Mouse (Mus musculus): ENCODE data around the gene Gm5426. TPM values are rescaled to one million over a fixed set of nuclear protein-coding genes. Genes with fewer than 3 reads are reported as not detected.
"Not testable (repeated sequence)": the region's sequence is repeated elsewhere in the genome, so short reads cannot be mapped to it uniquely, and the experiment has no call there.

Gene Gm5426
- total and polyA plus RNA-seq, 3 experiments, result not detected

DNA sequence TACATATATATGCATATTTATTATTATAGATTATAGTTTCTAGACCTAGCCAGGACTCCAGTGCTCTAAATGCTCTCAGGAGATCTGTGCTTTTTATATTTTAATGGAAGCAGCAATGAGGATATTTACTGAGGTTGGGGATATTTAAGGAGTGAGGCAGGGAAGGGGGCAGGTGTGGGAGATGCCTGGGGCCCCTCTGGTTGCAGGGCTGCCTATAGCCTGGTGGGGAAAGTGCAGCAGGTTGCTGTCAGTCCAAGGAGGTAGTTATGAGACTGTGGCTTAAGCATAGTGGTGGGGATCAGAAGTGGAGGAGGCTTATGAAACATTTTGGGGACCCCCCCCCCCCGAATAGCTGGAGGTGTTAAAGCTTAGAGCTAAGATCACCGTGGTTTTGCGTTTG, 6.0 kb upstream of the Gm5426 start:
- Histone ChIP-seq H3K9me3 (replicated peaks) (peaks cover 5% of the 10 kb centered on the region; the same call in 1 of the 2 replicates), H3K4me3 (ENCODE audit: low read depth, low read length) (no peak overlapping the region), H3K36me3 (replicated peaks) (no peaks in the 10 kb centered on the region), H3K27me3 (ENCODE audit: insufficient read depth, low read length) (no peaks in the 10 kb centered on the region), H3K4me1 (ENCODE audit: insufficient read depth, low read depth, low read length) (no peaks in the 10 kb centered on the region)
- no peak for TF ChIP-seq CTCF (IDR thresholded peaks at IDR 0.05; ENCODE audit: low read depth, low read length)
- no peak for TF ChIP-seq GATA2 (IDR thresholded peaks at IDR 0.05; ENCODE audit: borderline replicate concordance, low read depth, low read length)
- TF ChIP-seq TAL1 (conservative IDR thresholded peaks at IDR 0.05; ENCODE audit: low read depth, low read length), result no peak
- TF ChIP-seq GATA1 (IDR thresholded peaks at IDR 0.05; ENCODE audit: borderline replicate concordance, low read length), result no peak
- no peak for TF ChIP-seq POLR2AphosphoS5 (IDR thresholded peaks at IDR 0.05; ENCODE audit: insufficient replicate concordance, low read depth, low read length)
- no peak for DNase-seq (ENCODE audit: low spot score)
- no peak for ATAC-seq (ENCODE audit: extremely low read depth, insufficient number of reproducible peaks, low FRiP score, poor library complexity, severe bottlenecking)

DNA sequence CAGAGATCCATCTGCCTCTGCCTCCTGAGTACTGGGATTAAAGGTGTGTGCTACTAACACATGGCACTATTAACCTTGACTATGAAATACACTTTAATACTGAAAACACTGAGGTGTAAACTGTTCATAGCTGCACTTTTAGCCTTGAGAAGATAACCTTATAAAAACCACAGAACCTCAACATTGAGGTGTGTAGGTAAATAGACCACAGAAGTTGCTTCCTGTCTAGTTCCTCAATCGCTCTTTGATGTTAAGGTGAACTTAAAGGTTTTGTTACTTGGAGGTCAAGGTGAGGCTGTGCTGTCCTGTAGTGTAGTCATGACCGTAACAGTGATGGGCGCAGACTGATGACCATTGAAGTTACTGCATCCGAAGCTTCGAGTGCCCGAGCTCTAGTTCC, 5.3 kb upstream of the Gm5426 start:
- DNase-seq (ENCODE audit: low spot score) (no peak), ATAC-seq (ENCODE audit: extremely low read depth, insufficient number of reproducible peaks, low FRiP score, poor library complexity, severe bottlenecking) (no peak)
- no peak for TF ChIP-seq GATA2 (IDR thresholded peaks at IDR 0.05; ENCODE audit: borderline replicate concordance, low read depth, low read length)
- TF ChIP-seq TAL1 (conservative IDR thresholded peaks at IDR 0.05; ENCODE audit: low read depth, low read length), result no peak
- TF ChIP-seq GATA1 (IDR thresholded peaks at IDR 0.05; ENCODE audit: borderline replicate concordance, low read length), result no peak
- no peak for TF ChIP-seq CTCF (IDR thresholded peaks at IDR 0.05; ENCODE audit: low read depth, low read length)
- no peak for TF ChIP-seq POLR2AphosphoS5 (IDR thresholded peaks at IDR 0.05; ENCODE audit: insufficient replicate concordance, low read depth, low read length)
- H3K9me3 ChIP-seq (replicated peaks), result peaks cover 5% of the 10 kb centered on the region; the same call in 1 of the 2 replicates
- no peaks in the 10 kb centered on the region for H3K4me1 ChIP-seq (ENCODE audit: insufficient read depth, low read depth, low read length)
- H3K4me3 ChIP-seq (ENCODE audit: low read depth, low read length), result no peak overlapping the region
- no peaks in the 10 kb centered on the region for H3K36me3 ChIP-seq (replicated peaks)
- H3K27me3 ChIP-seq (ENCODE audit: insufficient read depth, low read length), result no peaks in the 10 kb centered on the region

DNA sequence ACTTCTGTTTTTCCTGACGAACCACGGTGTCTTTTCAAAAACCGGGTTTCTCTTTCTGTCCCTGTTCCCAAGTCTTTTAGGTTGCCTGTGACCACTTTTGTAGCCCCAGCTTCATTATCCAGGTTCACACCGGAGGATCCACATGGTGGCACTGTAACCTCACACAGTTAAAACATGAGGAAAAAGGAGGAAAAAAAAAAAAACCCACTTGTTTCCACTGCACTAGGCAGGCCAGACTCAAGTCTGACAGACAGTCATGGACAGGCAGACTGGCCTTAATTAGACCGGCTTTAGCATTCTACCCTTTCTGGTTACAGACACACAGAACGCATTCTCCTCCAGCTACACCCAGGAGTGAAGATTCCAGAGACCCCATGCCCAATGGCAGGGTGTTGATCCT, 4.2 kb upstream of the Gm5426 start:
- Histone ChIP-seq H3K36me3 (replicated peaks) (no peaks in the 10 kb centered on the region), H3K4me3 (ENCODE audit: low read depth, low read length) (no peak overlapping the region), H3K9me3 (replicated peaks) (peaks cover 5% of the 10 kb centered on the region; the same call in 1 of the 2 replicates), H3K27me3 (ENCODE audit: insufficient read depth, low read length) (no peaks in the 10 kb centered on the region), H3K4me1 (ENCODE audit: insufficient read depth, low read depth, low read length) (no peaks in the 10 kb centered on the region)
- DNase-seq (ENCODE audit: low spot score) (no peak), ATAC-seq (ENCODE audit: extremely low read depth, insufficient number of reproducible peaks, low FRiP score, poor library complexity, severe bottlenecking) (no peak)
- TF ChIP-seq POLR2AphosphoS5 (IDR thresholded peaks at IDR 0.05; ENCODE audit: insufficient replicate concordance, low read depth, low read length), result no peak
- no peak for TF ChIP-seq CTCF (IDR thresholded peaks at IDR 0.05; ENCODE audit: low read depth, low read length)
- no peak for TF ChIP-seq GATA2 (IDR thresholded peaks at IDR 0.05; ENCODE audit: borderline replicate concordance, low read depth, low read length)
- TF ChIP-seq TAL1 (conservative IDR thresholded peaks at IDR 0.05; ENCODE audit: low read depth, low read length), result no peak
- no peak for TF ChIP-seq GATA1 (IDR thresholded peaks at IDR 0.05; ENCODE audit: borderline replicate concordance, low read length)

DNA sequence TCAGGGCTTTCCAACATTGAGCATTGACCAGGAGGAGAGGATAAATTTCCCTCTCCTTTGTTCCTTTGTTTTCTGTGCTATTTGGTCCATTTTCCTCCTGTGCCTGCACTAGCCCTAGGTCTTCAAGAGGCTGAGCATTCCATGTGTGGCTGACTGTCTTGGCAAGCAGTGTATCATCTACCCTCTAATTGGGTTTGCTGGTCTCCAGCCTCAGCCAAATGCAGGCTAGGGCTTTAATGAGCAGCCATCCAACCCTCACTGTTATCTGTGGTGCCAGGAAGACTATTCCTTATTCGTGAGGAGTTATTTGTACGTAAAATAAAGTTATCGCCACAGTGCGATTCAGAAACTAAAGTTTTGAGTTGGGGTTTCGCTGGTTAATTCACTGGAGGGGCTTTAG, 2.2 kb downstream of the Gm5426 start:
- Histone ChIP-seq H3K36me3 (replicated peaks) (no peaks in the 10 kb centered on the region), H3K4me3 (ENCODE audit: low read depth, low read length) (no peak overlapping the region), H3K27me3 (ENCODE audit: insufficient read depth, low read length) (no peaks in the 10 kb centered on the region), H3K9me3 (replicated peaks) (no peaks in the 10 kb centered on the region; the same call in 1 of the 2 replicates), H3K4me1 (ENCODE audit: insufficient read depth, low read depth, low read length) (no peaks in the 10 kb centered on the region)
- ATAC-seq (ENCODE audit: extremely low read depth, insufficient number of reproducible peaks, low FRiP score, poor library complexity, severe bottlenecking), result no peak
- DNase-seq (ENCODE audit: low spot score), result no peak
- TF ChIP-seq POLR2AphosphoS5 (IDR thresholded peaks at IDR 0.05; ENCODE audit: insufficient replicate concordance, low read depth, low read length) (no peak), GATA1 (IDR thresholded peaks at IDR 0.05; ENCODE audit: borderline replicate concordance, low read length) (no peak), GATA2 (IDR thresholded peaks at IDR 0.05; ENCODE audit: borderline replicate concordance, low read depth, low read length) (no peak), CTCF (IDR thresholded peaks at IDR 0.05; ENCODE audit: low read depth, low read length) (no peak), TAL1 (conservative IDR thresholded peaks at IDR 0.05; ENCODE audit: low read depth, low read length) (no peak)

DNA sequence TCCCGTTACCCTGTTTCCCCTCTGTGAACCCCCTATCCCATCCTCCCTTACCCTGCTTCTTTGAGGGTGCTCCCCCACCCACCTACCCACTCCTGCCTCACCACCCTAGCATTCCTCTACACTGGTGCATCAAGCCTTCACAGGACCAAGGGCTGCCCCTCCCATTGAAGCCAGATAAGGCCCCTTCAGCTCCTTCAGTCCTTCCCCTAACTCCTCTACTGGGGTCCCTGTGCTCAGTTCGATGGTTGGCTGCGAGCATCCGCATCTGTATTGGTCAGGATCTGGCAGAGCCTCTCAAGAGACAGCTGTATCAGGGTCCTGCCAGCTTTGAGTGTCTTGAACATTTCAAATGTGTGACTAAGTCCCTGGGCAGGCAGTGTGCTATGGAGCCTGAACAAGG, 2.9 kb downstream of the Gm5426 start:
- not testable (repeated sequence) for H3K36me3 ChIP-seq (replicated peaks); H3K27me3 ChIP-seq (ENCODE audit: insufficient read depth, low read length); H3K4me3 ChIP-seq (ENCODE audit: low read depth, low read length); H3K4me1 ChIP-seq (ENCODE audit: insufficient read depth, low read depth, low read length); ATAC-seq (ENCODE audit: extremely low read depth, insufficient number of reproducible peaks, low FRiP score, poor library complexity, severe bottlenecking); H3K9me3 ChIP-seq (replicated peaks); DNase-seq (ENCODE audit: low spot score)

DNA sequence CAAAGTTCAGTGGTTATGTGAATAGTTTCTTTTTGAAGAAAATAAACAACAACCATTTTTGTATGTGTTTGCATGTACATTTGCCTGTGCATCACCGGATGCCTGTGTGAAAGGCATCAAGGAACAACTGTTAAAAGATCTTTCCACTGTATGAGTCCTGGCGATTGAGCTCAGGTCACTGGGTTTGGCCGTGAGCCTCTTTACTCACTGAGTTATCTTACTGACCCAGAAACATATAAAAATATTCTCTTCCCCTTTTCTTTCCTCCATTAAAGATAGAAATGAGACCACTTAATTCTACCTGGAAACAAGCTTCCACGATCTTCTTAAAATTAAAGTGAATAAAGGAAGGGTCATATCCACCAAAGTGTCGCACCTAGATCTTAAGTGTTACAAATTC, 10.2 kb downstream of the Gm5426 start:
- H3K27me3 ChIP-seq (ENCODE audit: insufficient read depth, low read length), result no peaks in the 10 kb centered on the region
- ATAC-seq (ENCODE audit: extremely low read depth, insufficient number of reproducible peaks, low FRiP score, poor library complexity, severe bottlenecking), result no peak
- TF ChIP-seq TAL1 (conservative IDR thresholded peaks at IDR 0.05; ENCODE audit: low read depth, low read length) (no peak), POLR2AphosphoS5 (IDR thresholded peaks at IDR 0.05; ENCODE audit: insufficient replicate concordance, low read depth, low read length) (no peak), CTCF (IDR thresholded peaks at IDR 0.05; ENCODE audit: low read depth, low read length) (no peak), GATA2 (IDR thresholded peaks at IDR 0.05; ENCODE audit: borderline replicate concordance, low read depth, low read length) (no peak), GATA1 (IDR thresholded peaks at IDR 0.05; ENCODE audit: borderline replicate concordance, low read length) (no peak)
- H3K4me3 ChIP-seq (ENCODE audit: low read depth, low read length), result no peak overlapping the region
- no peaks in the 10 kb centered on the region for H3K4me1 ChIP-seq (ENCODE audit: insufficient read depth, low read depth, low read length)
- peaks cover 8% of the 10 kb centered on the region for H3K9me3 ChIP-seq (replicated peaks)
- no peaks in the 10 kb centered on the region for H3K36me3 ChIP-seq (replicated peaks)
- no peak for DNase-seq (ENCODE audit: low spot score)

DNA sequence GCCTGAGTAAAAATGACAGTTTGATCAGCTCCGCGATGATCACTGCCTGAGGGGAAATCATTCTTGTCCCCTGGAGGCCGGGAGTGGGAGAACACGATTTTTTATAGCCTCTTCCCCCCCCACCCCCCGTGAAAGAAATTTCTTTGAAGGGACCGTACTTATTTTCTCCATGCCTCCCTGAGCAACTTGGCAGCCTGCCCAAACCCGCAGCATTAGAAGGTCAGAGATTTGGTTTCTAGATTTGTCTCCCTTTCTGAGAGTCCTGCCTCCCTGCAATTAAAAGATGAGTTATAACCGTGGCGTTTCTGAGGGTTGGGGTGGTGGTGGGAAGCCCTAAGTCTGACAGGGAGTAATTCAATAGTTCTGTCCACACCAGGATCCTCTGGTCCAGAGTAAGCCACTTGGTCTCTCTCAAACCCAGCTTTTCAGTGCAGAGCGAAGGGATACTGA, 11.9 kb downstream of the Gm5426 start:
- Histone ChIP-seq H3K4me3 (ENCODE audit: low read depth, low read length) (no peak overlapping the region), H3K36me3 (replicated peaks) (no peaks in the 10 kb centered on the region), H3K4me1 (ENCODE audit: insufficient read depth, low read depth, low read length) (no peaks in the 10 kb centered on the region), H3K27me3 (ENCODE audit: insufficient read depth, low read length) (no peaks in the 10 kb centered on the region), H3K9me3 (replicated peaks) (peaks cover 14% of the 10 kb centered on the region)
- no peak for ATAC-seq (ENCODE audit: extremely low read depth, insufficient number of reproducible peaks, low FRiP score, poor library complexity, severe bottlenecking)
- no peak for DNase-seq (ENCODE audit: low spot score)
- TF ChIP-seq GATA2 (IDR thresholded peaks at IDR 0.05; ENCODE audit: borderline replicate concordance, low read depth, low read length), result no peak
- TF ChIP-seq POLR2AphosphoS5 (IDR thresholded peaks at IDR 0.05; ENCODE audit: insufficient replicate concordance, low read depth, low read length), result no peak
- TF ChIP-seq TAL1 (conservative IDR thresholded peaks at IDR 0.05; ENCODE audit: low read depth, low read length), result no peak
- no peak for TF ChIP-seq GATA1 (IDR thresholded peaks at IDR 0.05; ENCODE audit: borderline replicate concordance, low read length)
- TF ChIP-seq CTCF (IDR thresholded peaks at IDR 0.05; ENCODE audit: low read depth, low read length), result no peak

All from G1E (cell line).